Mouse (Mus musculus) ES-Bruce4 (cell line): ENCODE results near the gene Tspan11.

Experiments
- CTCF ChIP-seq: IDR thresholded peaks from one replicate; pipeline ENCODE4 v1.8.1; 2011; ENCODE audit warnings: low read depth, low read length
- EP300 ChIP-seq: IDR thresholded peaks from 2 replicates; pipeline ENCODE4 v1.6.1; 2011; ENCODE audit warnings: low read depth, low read length; ENCODE audit not compliant: insufficient read depth
- POLR2A ChIP-seq: IDR thresholded peaks from one replicate; pipeline ENCODE4 v1.8.1; 2011; ENCODE audit warnings: low read length; ENCODE audit not compliant: insufficient read depth

- TF ChIP-seq CTCF (no peak), POLR2A (no peak), EP300 (no peak)
Measured at GRCm38 (mm10) chr6:127992993-127993392, 105.6 kb downstream of the Tspan11 start.
